Mouse (Mus musculus) cortical plate, adult 2 months (tissue): ENCODE results near the gene 2210016L21Rik.

ENCODE experiments used
- CTCF ChIP-seq: fragments of 200-500 bp; IDR thresholded peaks from 2 replicates; pipeline ENCODE4 v1.5.1; 2011; ENCODE audit warnings: mild to moderate bottlenecking, control low read depth, low read length; ENCODE audit not compliant: insufficient read depth; ENCODE audit errors: extremely low read depth
- POLR2A ChIP-seq: fragments of 200-500 bp; IDR thresholded peaks from 2 replicates; pipeline ENCODE4 v1.6.1; 2011; ENCODE audit warnings: mild to moderate bottlenecking, low read length, control low read depth; ENCODE audit not compliant: insufficient read depth; ENCODE audit errors: extremely low read depth

GRCm38 (mm10) chr5:114898857-114899256 is 43.1 kb upstream of the 2210016L21Rik start:
- no peak for TF ChIP-seq CTCF
- no peak for TF ChIP-seq POLR2A
